Mouse (Mus musculus): ENCODE data around the gene Paqr5.

Gene Paqr5

DNA sequence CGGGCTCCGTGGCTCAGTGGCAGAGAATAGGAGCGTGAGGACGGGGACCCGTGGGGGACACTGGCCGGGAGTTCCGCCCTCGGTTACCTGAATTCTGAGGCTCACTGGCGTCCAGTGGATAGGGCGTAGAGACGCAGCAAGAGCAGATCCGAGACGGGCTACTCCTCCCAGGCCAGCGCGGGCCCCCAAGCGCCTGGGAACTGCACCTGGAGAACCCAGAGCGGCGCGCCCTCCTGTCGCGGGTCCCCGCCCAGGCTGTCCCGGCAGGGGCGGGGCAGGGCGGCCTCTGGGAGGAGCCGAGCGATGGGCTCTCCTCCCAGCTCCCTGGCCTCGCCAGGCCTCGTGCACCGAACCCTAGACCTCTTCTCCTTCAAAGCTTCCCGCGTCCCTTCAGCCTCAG lies at the start of gene Paqr5:
TSS of gene Paqr5 (minus strand) at position 257 of the 400 bp plus-strand sequence.
- peak; percentile 66 for DNase-seq (ENCODE audit: low spot score)

DNA sequence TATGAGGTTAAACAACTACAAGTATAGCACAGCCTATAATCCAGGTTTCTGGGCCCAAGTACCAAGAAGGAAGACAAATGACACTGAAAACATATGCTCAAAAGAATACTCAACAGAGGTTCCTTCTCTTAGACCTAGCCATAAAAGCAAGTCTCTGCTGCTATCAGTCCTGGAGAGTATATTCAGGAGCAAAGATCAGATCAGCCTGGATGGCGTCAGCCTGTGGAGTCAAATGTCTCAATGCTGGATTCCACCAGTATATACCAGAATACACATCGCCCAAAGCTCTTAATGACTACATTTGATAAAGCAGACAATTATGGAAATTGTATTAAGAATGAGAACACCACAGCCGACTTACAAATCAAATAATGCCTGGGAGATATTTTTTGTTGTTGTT lies 35.6 kb upstream of the Paqr5 start:
- DNase-seq (ENCODE audit: low spot score) = no peak

GRCm38 (mm10) chr9:62060431-62060830 lies 33.8 kb upstream of the Paqr5 start:
- no peak for DNase-seq (ENCODE audit: low spot score)

GRCm38 (mm10) chr9:62059941-62060340 lies 33.3 kb upstream of the Paqr5 start:
- DNase-seq (ENCODE audit: low spot score) = no peak

DNA sequence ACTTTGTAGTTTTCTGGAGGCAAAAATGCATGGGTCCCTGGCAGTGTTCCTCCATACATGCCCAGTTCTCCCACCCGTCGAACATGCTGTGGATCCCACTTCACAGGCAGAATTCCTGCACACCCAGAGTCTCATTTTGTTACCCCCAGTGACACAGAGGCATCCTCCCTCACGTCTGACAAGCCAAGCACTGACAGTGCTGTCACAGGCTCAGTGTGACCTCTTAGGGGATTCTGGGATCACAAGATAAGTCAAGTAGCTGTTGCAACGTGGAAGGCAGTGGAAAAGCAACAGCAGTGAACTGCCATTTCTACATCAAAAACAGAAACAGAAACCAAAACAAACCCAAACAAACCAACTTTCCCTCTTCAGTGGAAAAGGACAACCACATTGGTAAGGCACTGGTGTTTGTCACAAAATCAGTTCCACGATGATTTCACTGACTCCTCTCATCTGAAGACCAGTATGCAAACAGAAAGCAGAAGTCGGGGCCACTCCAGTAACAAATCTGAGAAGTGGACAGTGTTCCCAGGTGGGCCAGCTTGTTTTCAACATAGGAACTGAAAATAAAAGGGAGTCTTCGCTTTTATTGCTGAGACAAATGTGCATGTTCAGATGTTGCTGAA lies 31.3 kb upstream of the Paqr5 start:
- no peak for DNase-seq (ENCODE audit: low spot score)

DNA sequence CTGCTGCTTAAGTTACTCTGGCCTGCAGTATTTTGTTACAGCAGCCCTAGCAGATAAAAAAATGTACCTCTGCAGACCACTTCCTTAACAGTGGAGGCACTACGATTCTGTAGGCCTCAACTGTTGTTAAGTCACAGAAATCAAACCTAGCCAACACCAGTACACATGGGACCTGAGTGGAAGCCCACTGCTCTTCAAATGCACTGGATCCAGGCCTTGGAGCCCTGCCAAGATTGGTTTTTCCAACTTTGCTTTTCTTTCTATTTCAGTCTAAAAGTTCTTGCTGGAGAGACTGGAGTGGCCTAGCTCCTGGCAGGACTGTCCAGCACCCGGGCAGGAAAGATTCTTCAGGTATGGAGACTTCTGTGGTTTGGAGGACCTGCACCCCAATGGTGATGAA lies 29.6 kb upstream of the Paqr5 start:
- DNase-seq (ENCODE audit: low spot score) = no peak

DNA sequence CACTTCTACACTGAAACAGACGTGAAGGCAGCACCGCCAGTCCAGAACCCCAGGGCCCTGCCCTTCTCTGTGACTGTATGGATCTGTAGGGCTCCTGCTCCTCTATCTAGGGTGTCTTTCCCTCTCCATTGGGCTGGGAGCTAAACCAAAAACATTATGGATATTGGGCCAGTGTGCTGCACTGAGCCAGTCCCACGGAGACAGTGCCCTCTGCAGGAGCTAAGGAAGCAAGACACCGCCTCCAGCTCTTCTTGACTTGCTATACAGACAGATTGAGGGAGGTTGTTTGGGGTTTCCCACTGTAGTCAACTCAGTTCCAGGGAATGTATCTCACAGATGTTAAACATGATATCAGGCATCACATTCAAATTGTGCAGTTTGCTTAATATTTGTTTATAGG lies 24.1 kb upstream of the Paqr5 start:
- peak; percentile 68 for DNase-seq (ENCODE audit: low spot score)

- DNase-seq (ENCODE audit: low spot score) = no peak
Measured at GRCm38 (mm10) chr9:62049166-62049565, 22.5 kb upstream of the Paqr5 start.

GRCm38 (mm10) chr9:62042167-62042566 lies 15.5 kb upstream of the Paqr5 start:
- DNase-seq (ENCODE audit: low spot score) = no peak

- DNase-seq (ENCODE audit: low spot score) = peak; percentile 94
Measured at GRCm38 (mm10) chr9:62040008-62040608, 13.5 kb upstream of the Paqr5 start.

- peak; percentile 15 for DNase-seq (ENCODE audit: low spot score)
Measured at GRCm38 (mm10) chr9:62035806-62036205, 9.2 kb upstream of the Paqr5 start.

- no peak for DNase-seq (ENCODE audit: low spot score)
Measured at GRCm38 (mm10) chr9:62032206-62032605, 5.5 kb upstream of the Paqr5 start.

DNA sequence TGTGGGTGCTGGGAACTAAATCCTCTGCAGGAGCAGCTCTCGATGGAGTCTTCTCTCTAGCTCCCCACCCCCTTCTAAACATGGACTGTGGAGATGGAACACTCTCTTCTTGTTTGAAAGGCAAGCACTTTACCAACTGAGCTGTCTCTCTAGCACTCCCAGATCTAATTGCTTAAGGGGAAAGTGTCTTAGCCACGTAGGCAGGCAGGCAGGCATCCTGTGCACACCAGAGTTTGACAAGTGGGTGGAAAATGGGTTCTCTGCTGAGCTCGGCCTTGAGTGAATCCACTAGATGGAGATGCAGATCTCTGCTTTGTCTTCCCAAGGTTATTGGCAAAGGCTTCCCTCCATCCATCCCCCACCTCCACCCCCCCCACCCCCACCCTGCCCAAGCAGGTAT lies 1.4 kb upstream of the Paqr5 start:
- DNase-seq (ENCODE audit: low spot score) = no peak

DNA sequence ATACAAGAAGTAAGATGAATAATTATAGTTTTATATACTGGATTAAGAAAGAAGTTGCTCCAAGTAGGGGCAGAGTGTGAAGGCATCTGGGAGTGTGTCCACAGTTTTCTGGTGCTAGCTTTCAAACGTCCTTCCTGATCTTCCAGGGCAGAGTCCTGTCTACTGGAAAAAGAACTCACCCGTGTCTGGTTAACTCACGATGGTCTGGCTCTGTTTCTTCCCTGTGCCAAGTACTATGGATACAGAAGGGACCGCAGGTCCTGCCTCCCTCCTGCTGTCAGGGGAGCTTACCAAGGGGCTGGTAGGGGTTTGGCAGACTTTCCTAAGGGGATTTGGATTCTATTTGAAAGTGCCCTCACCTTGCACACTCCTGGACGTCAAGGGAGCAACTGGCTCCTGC lies 1.6 kb downstream of the Paqr5 start:
- no peak for DNase-seq (ENCODE audit: low spot score)

GRCm38 (mm10) chr9:62023879-62024278 lies 2.8 kb downstream of the Paqr5 start:
- DNase-seq (ENCODE audit: low spot score) = no peak

- no peak for DNase-seq (ENCODE audit: low spot score)
Measured at GRCm38 (mm10) chr9:62022961-62023680, 3.5 kb downstream of the Paqr5 start.

- DNase-seq (ENCODE audit: low spot score) = no peak
Measured at GRCm38 (mm10) chr9:62021583-62022120, 5.0 kb downstream of the Paqr5 start.

GRCm38 (mm10) chr9:62020259-62020658 lies 6.4 kb downstream of the Paqr5 start:
- DNase-seq (ENCODE audit: low spot score) = no peak

DNA sequence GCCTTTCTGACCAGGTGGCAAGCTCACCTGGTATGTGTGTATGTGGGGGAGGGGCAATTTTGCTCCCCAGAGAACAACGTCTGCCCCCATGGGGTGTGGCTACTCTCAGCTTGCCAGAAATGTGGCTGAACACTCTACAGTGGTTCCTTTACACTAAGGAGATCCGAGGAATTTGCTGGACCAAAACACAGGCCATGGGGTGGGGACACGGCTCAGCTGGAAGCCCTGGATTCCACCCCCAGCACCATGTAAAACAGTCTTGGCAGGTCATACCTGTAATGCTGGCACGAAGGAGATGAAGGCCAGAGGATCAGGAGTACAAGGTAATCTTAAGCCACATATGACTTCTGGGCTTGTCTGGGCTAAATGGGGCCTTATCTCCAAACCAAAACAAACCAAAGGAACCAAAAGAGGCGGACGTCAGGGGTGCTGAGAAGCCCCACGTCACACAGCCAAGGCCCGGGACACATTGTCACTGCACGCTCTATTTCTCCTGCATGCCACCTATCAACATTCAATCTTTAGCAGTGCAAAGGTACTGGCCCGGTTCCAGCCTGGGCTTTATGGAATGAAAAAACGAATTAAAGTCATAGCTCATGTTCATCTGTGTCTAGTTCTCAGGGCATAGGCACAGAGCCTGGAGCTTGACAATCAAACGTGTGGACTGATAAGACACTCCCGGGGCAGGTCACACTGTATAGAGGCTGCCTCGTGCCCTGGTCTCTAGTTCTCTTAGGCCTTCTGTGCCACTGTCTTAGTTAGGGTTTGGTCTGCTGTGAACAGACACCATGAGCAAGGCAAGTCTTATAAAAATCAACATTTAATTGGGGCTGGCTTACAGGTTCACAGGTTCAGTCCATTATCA lies 8.2 kb downstream of the Paqr5 start:
- no peak for DNase-seq (ENCODE audit: low spot score)

DNA sequence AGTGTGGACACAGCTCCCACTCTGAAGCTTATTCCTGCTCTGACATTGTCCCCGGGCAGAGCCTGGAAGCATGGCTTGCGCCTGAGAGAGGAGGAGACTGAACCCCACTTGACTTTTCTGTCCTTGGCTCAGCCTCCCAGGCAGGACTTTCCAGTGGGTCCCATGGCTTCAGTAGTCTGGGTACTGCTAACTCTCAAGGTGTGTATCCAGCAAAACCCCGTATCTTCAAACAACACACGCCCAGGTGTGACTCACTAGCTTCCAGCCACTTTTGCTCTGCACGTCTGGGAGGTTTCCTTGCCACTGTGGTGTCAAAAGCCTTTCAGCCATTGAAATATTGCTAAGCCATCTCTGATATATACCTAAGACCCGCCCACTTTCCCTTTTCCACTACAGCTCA lies 9.3 kb downstream of the Paqr5 start:
- no peak for DNase-seq (ENCODE audit: low spot score)

- DNase-seq (ENCODE audit: low spot score) = no peak
Measured at GRCm38 (mm10) chr9:62015504-62015903, 11.2 kb downstream of the Paqr5 start.

Measured in embryo, embryonic 10.5 days (tissue).